Mouse (Mus musculus): ENCODE data around the gene Tekt3.

- TF ChIP-seq CTCF (IDR thresholded peaks at IDR 0.05; ENCODE audit: borderline replicate concordance, insufficient read depth, low read length) (no peak), POLR2A (IDR thresholded peaks at IDR 0.05; ENCODE audit: low read depth, low read length) (no peak)
Observed at GRCm38 (mm10) chr11:63109230-63109775, 47.8 kb downstream of the Tekt3 start.

Measured in embryonic fibroblast, embryonic 13.5 days (primary cell).